Mouse (Mus musculus): ENCODE measurements around the gene Cdh16.
A peak's percentile ranks its signal among the peaks of the same experiment; 100 is the strongest.
"Not testable (repeated sequence)": the region's sequence is repeated elsewhere in the genome, so short reads cannot be mapped to it uniquely, and the experiment has no call there.

Cdh16 gene

DNA sequence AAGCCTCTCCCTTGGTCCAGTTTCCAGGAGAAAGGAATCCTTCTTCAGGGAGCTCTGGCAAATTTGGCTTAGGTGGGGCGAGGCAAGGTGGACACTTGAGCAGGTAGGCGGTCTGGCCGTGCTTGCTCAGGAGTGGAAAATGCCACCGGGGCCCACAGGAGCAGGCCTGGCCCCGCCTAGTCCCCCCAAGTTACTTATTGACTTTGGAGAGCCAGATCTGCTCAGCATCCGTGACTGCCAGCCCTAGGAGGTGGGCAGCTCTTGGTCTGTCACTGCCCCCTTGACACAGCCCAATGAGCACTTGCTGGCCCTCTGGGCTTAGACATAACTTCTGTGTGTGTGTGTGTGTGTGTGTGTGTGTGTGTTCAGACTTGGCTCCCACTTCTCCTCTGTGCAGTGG lies at the start of gene Cdh16:
Cdh16 (minus strand) TSS at position 236 of the 400 bp plus-strand sequence.
- DNase-seq (ENCODE audit: low read depth, low spot score), result no peak

DNA sequence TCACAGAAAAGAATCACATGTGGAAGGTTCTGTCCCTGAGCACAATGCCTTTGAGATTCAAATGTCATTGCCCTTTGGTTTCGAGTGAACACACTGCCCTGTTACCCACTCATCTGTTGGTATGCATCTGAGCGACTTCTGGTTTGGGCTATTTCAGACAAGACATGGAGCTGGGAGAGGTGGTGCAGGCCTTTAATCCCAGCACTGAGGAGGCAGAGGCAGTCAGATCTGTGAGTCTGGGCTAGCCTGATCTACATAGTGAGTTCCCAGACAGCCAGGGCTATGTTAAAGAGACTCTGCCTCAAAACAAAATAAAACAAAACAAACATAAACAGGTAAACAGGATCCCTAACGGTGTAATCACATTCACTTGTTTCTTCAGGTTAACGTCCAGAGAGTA lies 31.4 kb upstream of the Cdh16 start:
- no peak for DNase-seq (ENCODE audit: low read depth, low spot score)

DNA sequence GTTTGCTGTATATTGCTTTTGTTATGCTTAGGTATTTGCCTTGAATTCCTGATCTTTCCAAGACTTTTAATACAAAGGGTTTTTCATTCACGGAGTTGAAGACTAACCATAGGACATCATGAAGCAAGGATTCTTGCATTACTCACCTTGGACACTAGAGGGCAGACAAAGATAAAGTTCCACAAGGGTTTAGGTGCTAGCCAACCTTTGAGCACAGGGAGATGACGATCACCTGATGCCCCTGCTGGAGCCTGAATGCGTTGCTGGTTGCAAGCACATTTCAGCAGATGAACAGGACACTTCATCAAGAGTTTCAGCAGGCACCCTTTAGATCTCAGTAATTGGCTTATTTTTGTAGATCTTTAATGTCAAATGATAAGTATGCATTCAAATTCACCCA lies 30.8 kb upstream of the Cdh16 start:
- DNase-seq (ENCODE audit: low read depth, low spot score), result peak; percentile 78

DNA sequence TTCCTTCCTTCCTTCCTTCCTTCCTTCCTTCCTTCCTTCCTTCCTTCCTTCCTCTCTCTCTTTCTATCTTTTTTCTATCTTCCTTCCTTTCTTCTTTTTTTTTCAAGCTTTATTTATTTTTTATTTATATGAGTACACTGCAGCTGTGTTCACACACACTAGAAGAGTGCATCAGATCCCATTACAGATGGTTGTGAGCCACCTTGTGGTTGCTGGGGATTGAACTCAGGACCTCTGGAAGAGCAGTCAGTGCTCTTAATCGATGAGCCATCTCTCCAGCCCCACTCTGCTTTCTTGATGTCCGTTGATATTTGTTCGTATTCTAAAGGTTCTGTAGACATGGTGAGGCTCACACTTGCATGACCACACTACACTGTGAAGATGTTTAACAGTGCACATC lies 20.0 kb upstream of the Cdh16 start:
- DNase-seq (ENCODE audit: low read depth, low spot score), result not testable (repeated sequence)

DNA sequence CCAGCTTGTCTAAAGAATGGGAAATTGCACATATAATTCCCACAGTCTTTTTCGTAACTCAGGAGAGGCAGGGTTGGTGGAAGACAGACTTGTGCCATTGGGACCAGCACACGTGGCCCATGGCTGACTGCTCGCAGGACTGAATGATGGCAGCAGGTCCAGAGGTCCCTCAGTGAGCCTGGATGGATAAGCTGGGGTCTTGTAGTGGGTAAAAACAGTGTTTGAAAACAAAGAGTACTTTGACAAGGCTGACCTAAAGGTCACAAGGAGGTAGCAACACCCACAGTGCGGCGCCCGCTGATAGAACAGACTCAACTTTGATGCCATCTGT lies 18.1 kb upstream of the Cdh16 start:
- DNase-seq (ENCODE audit: low read depth, low spot score), result no peak

DNA sequence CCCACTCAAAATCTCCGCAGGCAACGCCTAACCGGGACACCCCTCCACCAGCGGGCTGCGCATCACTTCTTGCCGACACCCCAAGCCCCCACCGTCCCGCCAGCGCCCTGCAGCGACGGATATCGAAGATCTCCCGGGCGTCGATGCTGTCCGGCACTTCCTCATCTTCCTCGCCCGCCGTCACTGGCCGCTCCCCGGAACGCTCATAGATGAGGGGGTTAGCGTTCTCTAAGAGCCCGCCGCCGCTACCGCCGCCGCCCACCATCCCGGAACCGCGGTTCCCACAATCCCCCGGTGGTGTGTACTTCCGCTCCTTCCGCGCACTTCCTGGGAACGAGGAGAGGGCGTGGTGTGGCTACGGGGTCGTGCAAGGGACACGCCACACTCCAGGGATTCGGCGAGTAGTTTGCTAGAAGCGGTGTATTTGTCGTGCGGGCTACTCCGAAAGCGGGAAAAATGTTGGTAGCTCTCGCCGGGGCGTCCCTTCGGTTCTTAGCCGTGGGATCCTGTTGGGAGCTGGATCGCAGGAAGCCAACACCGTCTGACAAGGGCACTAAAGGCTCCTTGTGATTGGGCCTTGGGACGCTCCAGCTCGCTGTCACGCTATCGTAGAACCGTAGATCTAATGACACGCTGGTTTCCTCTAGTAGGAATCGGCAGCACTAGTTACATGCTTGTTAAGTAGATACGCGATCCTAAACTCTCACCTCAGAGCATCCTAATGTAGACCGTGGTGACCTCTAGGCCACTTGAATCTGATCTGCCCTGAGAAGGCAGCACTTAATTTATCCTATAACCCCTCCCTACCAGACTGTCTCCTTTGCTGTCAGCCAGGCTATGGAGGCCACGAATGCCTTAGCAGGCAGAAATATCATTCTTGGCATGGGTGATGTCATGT lies 17.5 kb upstream of the Cdh16 start, which contains the start of gene Ciao2b:
Ciao2b (minus strand) TSS at position 540 of the 898 bp plus-strand sequence.
- DNase-seq (ENCODE audit: low read depth, low spot score), result peak; percentile 91

DNA sequence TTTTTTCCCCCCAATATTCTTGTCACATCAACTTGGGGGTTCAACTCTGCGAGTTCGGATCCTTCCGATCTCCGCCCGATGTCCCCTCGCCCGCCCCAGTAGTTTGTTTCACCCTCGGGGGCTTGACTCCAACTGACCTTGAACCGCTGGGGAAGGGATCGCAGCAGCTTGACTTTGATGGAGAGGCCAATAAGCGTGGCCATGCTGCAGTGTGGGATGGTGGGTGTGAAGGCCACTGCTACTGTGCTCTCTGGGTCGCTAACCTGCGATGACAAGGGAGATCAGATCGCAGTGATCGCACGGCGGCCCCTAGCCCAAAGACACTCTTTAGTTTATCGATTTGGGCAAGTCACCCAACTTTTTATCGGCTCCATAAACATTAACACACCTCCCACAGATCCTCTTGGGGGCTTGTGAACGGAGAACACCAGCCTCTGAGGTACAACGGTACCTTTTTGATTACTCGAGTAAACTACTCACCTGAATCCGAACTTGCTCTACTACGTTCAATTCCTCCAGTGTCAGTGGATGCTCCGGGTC lies 16.7 kb upstream of the Cdh16 start:
- DNase-seq (ENCODE audit: low read depth, low spot score), result no peak

DNA sequence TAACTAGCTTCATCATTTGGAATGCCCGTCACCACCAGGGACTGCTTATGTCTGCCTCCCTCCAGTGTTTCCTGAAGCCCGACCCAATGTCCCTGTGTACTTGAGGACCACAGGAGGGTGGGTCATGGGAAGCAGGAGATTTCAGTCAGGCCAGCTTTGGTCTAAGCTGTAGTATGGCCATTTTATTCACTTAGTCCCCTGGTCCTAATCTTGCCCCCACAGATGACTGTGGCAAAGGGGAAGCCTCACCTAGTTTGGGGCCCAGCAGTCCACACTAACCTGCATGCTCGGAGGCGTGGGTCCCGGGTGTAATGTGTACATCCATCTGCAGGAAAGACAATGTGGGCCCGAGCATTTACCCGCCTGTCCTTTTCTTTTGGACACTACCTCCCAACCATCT lies 16.0 kb upstream of the Cdh16 start:
- no peak for DNase-seq (ENCODE audit: low read depth, low spot score)

DNA sequence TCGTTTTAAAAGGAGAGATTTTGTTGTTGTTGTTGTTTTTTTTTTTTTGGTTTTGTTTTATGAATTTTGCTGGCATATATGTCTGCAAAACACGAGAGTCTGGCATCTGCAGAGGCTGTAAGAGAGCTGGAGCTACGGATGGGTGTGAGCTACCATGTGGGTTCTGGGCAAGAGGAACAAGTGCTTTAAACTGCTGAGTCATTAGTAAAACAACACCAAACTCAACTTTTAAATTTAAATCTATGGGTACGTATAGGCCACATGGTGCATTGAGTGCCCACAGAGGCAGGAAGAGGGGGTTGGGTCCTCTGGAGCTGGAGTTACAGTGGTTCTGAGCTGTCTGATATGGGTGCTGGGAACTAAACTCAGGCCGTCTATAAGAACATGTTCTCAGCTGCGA lies 13.8 kb upstream of the Cdh16 start:
- DNase-seq (ENCODE audit: low read depth, low spot score), result no peak

DNA sequence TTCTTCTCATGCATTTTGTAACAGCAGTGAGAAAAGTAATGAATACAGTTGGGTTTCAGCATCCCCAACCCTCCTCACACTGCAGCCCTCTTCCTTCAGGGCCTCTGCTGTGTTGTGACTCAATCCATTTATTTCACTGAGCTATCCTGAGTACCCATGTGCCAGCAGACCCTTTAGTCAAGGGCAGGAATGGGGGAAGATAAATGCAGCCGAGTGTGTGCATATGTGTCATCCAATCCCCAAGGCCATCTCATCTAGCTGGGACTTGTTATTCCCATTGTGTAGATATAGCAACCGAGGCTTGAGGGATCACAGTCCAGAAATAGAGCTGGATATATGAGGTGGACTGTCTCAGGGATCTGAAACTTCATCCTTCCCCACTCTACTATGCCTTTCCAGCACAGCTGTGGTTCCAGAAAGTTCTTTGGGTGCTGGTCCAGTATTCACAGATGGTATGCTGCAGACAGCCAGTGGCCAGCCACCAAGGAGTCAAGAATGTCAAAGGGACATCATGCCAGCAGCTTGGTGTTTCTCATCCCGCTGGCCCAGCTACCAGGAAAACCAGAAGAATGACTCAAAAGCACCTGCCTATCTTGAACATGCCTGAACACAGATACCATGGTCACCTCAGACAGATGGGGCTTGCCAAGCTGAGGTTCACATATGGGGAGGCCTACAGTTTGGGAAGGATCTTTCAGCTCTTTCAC lies 11.0 kb upstream of the Cdh16 start:
- DNase-seq (ENCODE audit: low read depth, low spot score), result no peak

DNA sequence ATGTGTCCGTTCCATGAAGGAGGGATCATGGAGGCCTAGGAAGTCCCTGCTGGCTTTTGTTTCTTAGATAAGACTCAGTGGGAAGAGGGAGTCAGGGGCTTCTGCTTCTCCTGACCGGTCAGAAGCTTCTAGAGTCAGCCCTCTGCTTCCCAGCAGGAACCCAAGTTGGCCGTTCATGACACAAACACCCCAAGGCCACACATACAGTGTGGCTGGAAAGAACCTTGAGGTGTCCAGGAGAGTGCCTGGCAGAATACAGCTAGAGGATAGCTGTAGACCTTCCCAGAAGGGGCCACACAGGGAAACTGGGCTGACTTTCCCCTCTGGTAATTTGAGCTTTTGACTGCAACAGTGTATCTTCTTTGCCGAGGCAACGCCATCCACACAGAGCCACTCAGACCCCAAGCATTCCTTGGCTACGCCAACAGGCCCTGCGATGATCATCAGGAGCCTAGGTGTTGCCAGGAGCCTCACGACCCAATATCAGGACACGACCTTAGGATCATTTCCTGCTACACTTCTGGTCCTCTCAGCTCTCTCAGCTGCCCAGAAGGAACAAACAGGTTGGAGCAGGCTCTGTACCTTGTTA lies 9.1 kb upstream of the Cdh16 start:
- no peak for DNase-seq (ENCODE audit: low read depth, low spot score)

DNA sequence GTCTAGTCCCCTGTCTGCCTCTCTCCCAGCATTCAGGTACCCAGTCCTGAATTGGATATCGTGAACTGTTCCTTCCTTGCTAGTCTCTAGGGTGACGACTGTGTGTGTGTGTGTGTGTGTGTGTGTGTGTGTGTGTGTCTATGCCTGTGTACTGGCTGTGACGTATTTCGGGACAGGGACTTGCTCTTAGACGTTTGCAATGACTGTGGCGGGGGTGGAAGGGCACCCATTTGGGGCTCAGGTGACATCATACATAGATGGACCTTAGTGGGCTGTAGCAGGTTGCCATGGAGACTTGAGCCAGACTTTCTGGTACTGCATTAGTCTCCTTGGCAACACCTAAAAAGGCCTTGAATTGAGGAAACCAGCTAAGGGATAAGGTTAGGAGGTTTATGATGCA lies 8.3 kb upstream of the Cdh16 start:
- DNase-seq (ENCODE audit: low read depth, low spot score), result peak; percentile 62

DNA sequence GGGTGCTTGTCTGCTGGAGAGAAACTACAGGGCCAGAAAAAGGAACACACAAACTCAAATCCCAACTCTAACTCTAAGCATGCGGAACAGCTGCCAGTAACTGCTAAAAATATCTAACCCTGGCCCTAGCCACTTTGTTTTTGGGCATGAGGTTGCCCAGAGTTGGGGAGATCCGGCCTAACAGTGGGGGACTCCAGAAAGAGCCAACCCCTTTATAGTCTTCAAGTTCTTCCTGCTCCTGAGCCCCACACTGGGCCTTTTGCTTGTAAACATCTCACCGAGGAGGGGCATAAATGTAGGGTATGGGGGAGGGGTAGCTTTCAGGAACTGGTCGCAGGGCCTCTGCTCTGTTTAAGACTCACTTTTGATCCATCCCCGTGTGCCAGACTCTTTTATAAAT lies 7.8 kb upstream of the Cdh16 start:
- no peak for DNase-seq (ENCODE audit: low read depth, low spot score)

DNA sequence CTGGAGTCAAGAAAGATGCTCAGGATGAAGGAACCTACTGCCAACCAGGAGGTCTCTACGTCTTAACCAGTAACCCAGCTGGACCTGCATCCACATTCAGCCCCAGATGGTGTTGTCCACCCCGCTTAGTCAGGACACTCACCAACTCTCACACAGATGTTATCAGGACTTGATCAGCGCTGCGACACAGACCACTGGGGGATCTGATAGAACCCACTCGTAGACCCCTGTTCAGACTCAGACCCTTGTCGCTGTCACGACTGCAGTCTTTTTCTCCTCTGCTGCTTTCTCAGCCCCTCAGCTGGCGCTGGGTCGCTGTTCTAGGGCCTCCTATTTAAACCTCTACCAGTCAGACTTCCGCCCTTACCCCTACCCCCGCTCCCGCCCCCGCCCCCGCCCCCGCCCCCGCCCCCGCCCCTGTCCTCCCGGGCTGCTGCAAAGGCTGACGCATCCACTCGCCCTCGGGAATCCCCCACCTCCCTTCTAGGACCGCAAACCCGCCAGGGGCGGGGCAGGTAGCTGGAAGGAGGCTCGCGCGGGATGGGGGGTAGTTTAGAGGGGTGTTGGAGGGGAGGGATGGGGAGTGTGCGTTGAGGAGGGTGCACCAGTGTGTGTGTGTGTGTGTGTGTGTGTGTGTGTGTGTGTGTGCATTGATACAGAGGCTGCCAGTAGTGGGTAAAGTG lies 6.9 kb upstream of the Cdh16 start, which contains the start of gene Rrad:
Rrad (minus strand) TSS at position 347 of the 683 bp plus-strand sequence.
- DNase-seq (ENCODE audit: low read depth, low spot score), result no peak

DNA sequence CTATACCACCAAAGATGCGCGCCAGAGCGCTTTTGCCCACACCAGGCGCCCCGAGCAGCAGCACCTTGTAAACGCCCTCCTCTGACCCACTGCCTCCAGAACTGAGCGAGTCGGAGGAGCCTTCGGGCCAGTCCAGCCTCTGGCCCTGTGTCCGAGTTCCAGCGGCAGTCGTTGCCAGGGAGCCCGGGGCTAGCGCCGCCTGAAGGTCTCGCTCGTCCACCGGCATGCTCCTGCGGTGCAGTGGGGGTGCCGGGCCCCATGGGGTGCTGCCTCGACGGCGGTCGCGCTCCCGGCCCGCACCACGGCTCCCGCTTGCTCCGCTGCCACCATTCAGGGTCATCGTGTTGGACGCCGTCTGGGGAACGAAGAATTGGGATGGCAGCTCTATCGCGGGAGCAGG lies 6.4 kb upstream of the Cdh16 start:
- DNase-seq (ENCODE audit: low read depth, low spot score), result no peak

DNA sequence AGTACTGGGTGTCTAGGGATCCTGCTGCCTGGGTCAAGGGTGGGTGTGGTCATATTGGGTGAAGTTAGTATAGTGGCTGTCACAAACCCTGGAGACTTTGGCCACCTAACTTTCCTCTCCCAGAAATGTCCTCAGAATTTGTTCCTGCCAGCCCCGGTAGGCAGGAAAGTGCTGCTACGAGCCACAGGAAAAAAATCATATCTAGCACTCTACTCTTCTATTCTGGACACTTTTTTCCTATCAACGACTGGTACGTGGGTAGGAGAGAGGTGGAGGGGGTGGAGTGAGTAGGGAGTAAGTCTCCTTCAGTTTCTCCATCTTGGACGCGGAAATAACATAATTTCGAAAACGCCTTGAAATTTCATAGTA lies 5.9 kb upstream of the Cdh16 start:
- no peak for DNase-seq (ENCODE audit: low read depth, low spot score)

DNA sequence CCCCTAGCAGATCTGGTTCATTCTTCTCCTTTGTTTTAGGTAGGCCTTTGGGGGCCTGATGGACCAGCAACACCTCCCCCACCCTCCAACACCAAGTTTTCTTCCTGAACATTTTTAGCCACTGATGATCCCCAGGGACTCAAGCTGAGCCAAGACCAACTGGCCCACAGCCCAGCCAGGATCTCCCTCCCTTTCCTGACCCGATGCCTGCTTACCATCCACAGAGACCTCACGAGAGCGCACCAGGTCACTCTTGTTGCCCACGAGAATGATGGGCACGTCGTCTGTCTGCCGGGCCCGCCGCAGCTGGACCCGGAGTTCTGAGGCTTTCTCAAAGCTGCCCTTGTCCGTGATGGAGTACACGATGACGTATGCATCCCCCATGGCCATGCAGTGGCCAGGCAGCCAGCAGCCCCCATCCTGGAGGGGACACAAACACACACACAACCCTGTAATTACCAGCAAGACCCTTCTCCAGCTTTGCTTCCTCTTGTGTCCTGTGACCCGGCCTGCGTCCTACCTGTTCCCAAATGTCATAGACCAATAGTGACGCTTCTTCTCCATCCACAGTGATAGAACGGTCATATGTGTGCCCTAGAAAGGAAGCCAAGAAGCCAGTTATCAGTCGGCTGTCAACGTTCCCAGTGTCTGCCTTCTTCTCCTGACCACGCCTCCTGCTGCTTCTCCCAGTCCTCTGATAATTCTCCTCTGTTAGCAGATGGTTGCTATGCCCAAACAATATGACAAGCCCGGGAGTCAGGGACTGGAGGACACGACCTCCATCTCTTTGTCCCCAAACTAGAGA lies 5.3 kb upstream of the Cdh16 start:
- DNase-seq (ENCODE audit: low read depth, low spot score), result no peak

DNA sequence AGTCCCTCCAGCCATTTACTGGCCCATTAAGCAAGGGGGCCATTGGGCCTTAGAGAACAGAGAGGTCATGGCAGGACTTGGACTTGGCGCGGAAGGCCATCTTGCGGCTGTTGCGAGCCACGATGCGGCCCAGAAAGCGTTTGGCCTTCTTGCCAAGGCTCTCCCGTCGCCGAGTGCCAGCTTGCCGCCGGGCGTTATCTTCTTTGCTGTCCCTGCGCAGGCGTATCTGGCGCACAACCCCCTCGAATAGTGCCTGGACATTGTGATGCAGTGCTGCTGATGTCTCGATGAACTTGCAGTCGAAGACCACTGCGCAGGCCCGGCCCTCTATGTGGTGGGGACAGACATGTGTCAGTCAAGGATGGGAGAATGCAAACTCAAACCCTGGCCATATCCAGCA lies 4.2 kb upstream of the Cdh16 start:
- DNase-seq (ENCODE audit: low read depth, low spot score), result no peak

DNA sequence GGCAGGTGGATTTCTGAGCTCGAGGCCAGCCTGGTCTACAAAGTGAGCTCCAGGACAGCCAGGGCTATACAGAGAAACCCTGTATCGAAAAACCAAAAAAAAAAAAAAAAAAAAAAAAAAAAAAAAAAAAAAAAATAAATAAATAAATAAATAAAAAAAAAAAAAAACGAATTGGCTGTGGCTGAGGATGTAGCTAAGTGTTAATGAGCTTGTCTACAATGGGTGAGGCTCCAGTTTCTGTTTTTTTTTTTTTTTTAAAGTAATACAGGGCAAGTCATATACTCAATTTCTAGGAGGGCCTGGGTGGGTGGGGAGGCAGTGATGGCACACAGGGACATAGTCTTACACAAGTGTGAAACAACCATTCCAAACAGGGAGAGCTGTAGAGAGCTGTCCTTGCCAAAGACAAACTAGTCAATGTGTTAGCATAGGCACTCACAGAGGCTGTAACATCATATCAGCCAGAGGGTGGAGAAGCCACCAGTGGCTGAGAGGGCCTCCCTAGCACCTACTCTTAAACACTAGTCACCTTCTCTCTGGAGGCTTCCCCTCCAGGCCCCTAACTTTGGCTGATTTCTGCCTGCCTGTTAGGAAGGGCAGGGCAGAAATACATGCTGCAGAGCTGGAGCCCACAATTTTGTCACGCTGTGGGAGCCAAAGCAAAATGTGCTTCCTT lies 3.0 kb upstream of the Cdh16 start:
- no peak for DNase-seq (ENCODE audit: low read depth, low spot score)

DNA sequence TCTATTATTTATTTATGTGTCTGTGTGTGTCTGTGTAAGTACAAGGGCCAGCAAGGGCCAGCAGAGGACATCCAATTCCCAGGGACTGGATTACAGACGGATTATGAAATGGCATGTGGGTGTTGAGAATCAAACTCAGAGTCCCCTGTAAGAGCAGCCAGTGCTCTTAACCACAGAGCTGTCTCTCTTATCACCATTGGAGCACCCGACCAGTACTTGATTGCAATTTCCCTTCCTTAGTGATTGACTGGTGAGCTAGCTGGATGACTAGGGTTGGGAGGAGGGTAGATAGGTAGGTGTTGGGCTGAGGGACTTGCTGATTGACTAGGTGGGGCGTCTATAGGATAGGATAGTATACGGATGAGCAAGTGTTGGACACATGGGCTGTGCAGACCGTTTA lies 3.4 kb downstream of the Cdh16 start:
- DNase-seq (ENCODE audit: low read depth, low spot score), result no peak

Measured in telencephalon, adult 2 months (tissue).